22 mouse cellular contexts compared by ENCODE assay signal in the genomic region with DNA sequence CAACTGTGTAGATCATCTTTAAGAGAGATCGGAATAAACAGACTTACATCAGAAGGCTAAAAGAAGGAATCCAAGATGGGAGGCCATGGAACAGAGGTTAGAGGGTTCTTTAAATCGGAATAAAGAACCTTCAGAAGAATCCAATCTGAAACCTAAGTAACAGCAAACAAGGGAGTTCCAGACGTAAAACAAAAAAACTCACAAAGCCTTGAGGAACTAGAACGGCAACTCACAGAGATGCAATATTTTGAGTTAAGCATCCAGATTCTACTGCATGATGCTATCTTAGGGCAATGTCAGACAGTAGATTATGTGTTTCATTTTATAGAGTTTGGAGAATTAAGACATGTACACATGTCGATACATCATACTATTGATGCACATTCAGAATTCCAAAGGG. TPM values are rescaled to one million over a fixed set of nuclear protein-coding genes. Genes with fewer than 3 reads are reported as not detected.
DNase-seq lines count a peak whose midpoint lies in the region; TF ChIP-seq lines count a peak whose summit lies in the region.
"Had no signal": no experiment of that assay in that cellular context is flagged by ENCODE, and none has a peak within 500 bp of the region (broad histone marks: within the 10 kb centered on the region; RNA-seq: fewer than 3 reads in every experiment).

A gene (minus strand): TSS at position 101 of the 400 bp plus-strand sequence.

- H3K4me1 ChIP-seq in testis, adult 2 months (ENCODE audit: control insufficient read depth, insufficient read depth, low read length) = peaks cover 3% of the 10 kb centered on the region; the same call in 1 of the 2 replicates

- no peaks in the 10 kb centered on the region for H3K27me3 ChIP-seq in testis, adult 2 months (ENCODE audit: control insufficient read depth, insufficient read depth, low read length)

- no peak within 1 kb of the TSS for H3K4me3 ChIP-seq in layer of hippocampus, adult 2 months
- H3K4me3 ChIP-seq in testis, adult 2 months (ENCODE audit: control insufficient read depth, low read depth, low read length) = peak within 1 kb of the TSS; percentile 59

- no peak for DNase-seq in layer of hippocampus, adult 2 months (ENCODE audit: low spot score in 2 of 2)
- DNase-seq in layer of hippocampus, adult 11-12 months (ENCODE audit: low spot score) = no peak
- DNase-seq in testis, postnatal 14 days (ENCODE audit: low spot score) = no peak
- DNase-seq: adrenal gland, adult 2 months; adrenal gland, adult 8-10 months; adrenal gland, postnatal 10 days; adrenal gland, postnatal 14 days; adrenal gland, postnatal 25 days; adrenal gland, postnatal 36 days; B cell, adult 2 months; cerebellum, adult 11 months; cerebellum, adult 11-12 months had no signal

- no peak for TF ChIP-seq CTCF in layer of hippocampus, adult 2 months (conservative IDR thresholded peaks at IDR 0.05)
- TF ChIP-seq CTCF in testis, adult 2 months (IDR thresholded peaks at IDR 0.05; ENCODE audit: control insufficient read depth, insufficient read depth, insufficient replicate concordance, low read depth, low read length) = no peak

- no peaks in the 10 kb centered on the region for H3K36me3 ChIP-seq in testis, adult 2 months (ENCODE audit: control insufficient read depth, insufficient read depth, low read length)
- H3K36me3 ChIP-seq: G1E had no signal

- TF ChIP-seq POLR2A in testis, adult 2 months (IDR thresholded peaks at IDR 0.05; ENCODE audit: control insufficient read depth, low read depth, low read length) = no peak

- H3K27ac ChIP-seq in layer of hippocampus, adult 2 months = peak within 1 kb of the TSS; percentile 74
- H3K27ac ChIP-seq in testis, adult 2 months (ENCODE audit: control insufficient read depth, insufficient read depth, low read depth, low read length) = no peak within 1 kb of the TSS

RNA-seq across cellular contexts. Expression of the gene that starts here (rescaled TPM):
- not detected for total RNA-seq in layer of hippocampus, adult 2 months (2021)
- polyA plus RNA-seq in testis, adult 2 months (2012; rRNA removed) = 49.9 and 57.5 TPM in 2 replicates
- total RNA-seq: adrenal gland, adult 18-20 months; adrenal gland, adult 2 months; adrenal gland, adult 8-10 months; adrenal gland, postnatal 10 days; adrenal gland, postnatal 14 days; adrenal gland, postnatal 25 days; adrenal gland, postnatal 36 days; adrenal gland, postnatal 4 days; CH12.LX; G1E; MEL had no signal
- polyA plus RNA-seq: activated CD4-positive, CD25-positive, alpha-beta regulatory T cell, adult 4 months; adrenal gland, adult 2 months; brain, embryonic 14.5 days; C2C12; CD4-positive, CD25-positive, alpha-beta regulatory T cell, adult 4 months; G1E had no signal
